Mouse (Mus musculus): ENCODE measurements around the gene Inpp5f.
"Not testable (repeated sequence)": the region's sequence is repeated elsewhere in the genome, so short reads cannot be mapped to it uniquely, and the experiment has no call there.

Inpp5f gene

DNA sequence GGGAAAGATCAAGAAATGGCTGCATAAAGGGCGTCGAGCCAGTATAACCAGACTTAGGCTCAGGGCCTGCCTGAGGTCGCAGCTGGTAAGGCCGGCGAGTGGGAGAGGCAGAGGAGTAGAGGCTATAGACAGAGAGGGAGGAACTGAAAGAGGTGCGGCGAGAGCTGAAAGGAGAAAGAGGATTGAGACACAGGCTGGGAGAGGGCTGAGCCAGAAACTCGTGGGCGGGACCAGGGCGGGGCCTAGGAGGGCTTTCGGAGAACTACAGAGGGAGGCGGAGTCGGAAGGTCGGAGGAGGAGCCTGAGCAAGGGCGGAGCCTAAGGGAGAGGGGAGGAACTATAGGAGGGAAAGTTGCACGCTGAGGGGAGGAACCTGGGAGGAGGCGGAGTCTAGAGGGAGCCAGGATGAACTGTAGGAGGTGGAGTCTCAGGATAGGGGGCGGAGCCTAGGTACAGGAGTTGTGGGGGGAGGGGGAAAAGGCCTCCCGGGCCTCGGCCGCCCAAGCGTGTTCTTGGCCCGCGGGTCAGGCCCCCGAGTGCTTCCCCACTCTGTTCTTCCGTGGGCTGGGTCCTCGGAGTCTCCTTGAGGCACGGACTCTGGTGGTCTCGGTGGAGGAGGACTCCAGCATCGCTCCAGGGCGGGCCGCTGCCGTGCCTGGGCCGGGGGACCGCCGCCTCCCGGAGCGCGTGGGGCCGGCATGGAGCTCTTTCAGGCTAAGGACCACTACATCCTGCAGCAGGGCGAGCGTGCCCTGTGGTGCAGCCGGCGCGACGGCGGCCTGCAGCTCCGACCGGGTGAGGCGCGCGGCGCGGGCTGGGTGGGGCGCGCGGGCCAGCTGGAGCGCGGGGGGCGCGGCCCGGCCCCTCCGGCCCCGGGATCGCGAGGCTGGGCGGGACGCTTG is at the start of gene Inpp5f:
Gene Inpp5f (plus strand): TSS at position 432 of the 902 bp plus-strand sequence.
- peak; percentile 100 for DNase-seq

DNA sequence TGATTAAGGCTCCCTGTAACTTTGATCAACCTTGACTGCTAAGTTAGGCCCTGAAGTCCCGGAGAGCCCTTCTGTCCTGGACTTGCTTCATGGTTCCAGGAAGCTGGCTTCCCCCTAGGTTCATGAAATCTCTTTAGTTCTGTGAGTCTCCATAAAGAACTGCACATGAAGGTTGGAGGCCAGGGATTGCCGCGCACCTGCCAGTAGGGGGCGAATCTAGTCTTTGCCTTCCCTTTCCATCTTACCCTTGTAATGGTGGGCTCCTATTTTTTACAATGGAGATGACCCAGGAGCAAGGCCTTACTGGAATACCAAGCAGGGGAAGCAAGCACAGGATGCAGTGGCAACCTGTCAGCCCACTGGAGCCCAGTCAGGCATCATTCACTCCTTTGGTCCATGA is 47.8 kb upstream of the Inpp5f start:
- DNase-seq = peak; percentile 77

DNA sequence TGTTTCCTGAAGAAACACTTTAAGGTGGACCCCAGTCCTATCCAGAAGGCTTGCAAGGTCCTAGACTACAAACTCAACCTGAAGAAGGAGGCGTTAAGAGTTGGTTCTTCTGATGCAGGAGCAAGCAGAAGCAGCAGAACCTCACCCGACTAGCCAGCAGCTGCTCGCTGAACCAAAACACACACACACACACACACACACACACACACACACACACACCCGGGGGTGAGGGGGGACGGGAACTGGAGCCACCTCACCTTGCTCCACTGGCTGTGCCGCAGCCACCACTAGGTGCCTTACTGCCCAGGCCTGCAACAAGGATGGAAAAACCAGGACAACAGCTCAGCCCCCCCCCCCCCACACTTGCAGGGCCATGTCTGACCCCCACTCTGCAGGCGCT is 44.8 kb upstream of the Inpp5f start:
- DNase-seq = no peak

DNA sequence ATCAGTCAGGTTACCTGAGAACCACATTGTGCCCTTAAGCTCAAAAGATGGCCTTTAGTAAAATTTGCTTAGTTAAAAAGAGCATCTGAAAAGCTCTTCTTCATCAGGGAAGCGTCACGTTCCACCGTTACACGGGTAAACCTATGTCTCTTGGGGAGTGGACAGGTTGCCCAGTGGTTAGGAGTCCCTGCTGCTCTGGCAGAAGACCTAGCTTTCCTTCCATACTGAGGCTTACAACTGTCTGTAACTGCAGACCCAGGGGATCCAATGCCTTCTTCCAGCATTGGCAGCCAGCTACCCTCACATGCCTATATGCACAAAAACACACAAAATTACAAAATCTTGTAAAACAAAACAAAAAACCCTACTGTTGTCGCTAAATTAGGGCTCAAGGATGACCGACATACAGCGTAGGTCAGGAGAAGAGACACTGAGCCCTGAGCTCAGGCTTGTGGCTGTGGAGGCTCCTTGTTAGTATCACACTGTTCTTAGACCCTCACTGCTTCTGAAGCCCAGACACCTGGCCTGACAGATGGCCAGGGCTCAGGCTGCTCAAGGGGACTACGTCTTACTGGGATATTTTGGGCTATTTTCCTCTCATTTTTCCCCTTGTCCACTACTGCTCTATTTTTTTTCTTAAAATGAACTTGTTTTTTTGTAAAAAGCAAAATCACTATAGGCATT is 43.4 kb upstream of the Inpp5f start:
- no peak for DNase-seq

DNA sequence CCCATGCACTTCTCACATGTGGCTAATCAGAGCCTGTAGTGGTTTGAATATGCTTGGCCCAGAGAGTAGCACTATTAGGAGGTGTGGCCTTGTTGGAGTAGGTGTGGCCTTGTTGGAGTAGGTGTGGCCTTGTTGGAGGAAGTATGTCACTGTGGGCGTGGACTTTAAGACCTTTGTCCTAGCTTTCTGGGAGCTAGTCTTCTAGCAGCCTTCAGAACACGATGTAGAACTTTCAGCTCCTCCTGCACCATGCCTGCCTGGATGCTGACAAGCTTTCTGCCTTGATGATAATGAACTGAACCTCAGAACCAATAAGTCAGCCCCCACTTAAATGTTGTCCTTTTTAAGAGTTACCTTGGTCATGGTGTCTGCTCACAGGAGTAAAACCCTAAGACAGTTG is 41.7 kb upstream of the Inpp5f start:
- DNase-seq = not testable (repeated sequence)

DNA sequence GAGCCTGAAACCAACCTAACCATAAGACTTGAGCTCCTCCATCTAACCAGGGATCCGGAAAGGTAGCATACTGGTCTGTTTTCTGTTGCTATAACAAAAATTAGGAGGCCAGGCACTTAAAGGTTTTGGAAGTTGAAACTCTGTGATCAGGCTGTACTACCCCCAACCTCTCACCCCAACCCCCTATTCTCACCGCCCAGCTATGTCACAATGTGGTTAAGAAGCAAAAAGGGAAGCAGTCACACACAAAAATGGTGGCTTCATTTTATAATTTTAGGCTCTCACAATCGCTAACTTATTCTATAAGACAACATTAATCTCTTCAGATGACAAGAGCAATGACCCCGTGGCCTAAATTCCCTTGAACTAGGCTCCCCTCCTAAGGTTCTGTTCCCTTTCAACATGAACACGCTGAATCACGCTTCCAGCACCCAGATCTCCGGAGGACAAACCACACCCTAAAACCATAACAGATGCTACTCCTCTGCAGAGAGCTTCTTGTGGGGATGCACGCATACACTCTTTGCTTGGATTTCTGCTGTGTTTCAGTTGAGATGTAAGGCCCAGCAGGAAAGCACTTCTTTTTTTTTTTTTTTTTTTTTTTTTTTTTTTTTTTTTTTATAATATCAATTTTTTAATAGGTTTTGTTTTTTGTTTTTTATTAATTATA is 41.0 kb upstream of the Inpp5f start:
- DNase-seq = no peak

DNA sequence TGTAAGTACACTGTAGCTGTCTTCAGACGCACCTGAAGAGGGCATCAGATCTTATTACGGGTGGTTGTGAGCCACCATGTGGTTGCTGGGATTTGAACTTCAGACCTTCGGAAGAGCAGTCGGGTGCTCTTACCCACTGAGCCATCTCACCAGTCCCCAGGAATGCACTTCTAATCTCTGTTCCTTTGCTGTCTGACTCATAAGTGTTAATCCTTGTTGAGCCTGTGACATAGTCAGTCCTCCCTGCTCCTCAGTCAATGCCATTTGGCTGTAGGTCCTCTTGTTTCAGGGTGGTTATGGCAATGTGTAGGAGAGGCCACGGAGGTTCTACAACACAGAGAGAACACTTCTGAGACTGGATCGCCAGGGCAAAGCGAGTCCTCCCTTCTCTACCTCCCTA is 40.5 kb upstream of the Inpp5f start:
- DNase-seq = not testable (repeated sequence)

DNA sequence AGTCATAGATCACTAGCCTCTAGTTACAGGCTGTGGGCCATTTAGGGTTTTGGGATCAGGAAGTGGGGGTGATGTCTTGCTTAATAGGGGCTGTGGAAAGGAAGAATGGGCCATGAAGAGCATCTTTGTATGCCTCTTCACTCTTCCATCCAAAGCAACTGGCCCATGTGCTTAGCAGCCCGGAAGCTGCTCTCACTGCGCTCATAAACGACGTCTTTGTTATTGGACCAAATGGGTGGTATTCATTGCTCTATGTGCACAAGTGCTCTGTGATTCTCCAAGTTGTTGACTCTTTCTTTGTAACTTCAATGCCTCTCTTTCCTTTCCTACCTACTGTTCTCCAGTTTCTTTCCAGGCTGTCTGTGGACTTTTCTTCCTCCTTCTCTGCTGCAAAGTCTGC is 39.1 kb upstream of the Inpp5f start:
- no peak for DNase-seq

DNA sequence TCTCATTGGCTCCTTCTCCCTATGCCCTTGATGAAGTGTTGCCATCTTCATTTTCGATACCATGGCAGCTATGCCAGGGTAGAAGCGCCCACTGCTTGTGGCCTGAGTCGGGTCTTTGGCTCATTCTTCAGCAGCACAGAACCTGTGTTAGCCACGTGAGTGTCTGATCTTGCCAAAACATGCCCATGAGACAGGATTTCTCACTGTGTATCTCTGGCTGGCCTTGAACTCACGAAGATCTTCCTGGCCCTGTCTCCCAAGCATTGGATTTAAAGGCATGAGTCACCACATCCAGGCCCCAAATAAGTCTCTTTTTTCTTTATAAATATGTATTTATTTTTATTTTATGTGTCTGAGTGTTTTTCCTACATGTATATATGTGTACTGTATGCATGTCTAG is 35.9 kb upstream of the Inpp5f start:
- no peak for DNase-seq

DNA sequence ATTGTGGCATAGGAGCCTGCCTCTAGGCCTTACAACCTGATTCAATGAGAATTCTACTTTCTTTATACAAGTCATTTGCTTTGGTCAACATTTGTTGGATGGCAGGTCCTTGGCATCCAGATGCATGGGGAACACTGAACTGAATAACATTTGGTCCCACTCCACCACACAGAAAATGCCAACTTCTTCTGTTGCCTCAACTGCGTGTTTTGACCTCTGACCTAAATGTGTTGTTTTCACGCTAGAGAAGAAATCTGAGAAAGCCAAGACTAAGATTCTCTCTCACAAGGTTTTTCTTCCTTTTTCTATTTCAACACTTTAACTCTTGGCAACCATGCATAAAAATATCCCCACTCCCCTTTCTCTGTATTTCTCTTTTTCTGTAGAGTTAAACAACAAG is 35.3 kb upstream of the Inpp5f start:
- peak; percentile 43 for DNase-seq

DNA sequence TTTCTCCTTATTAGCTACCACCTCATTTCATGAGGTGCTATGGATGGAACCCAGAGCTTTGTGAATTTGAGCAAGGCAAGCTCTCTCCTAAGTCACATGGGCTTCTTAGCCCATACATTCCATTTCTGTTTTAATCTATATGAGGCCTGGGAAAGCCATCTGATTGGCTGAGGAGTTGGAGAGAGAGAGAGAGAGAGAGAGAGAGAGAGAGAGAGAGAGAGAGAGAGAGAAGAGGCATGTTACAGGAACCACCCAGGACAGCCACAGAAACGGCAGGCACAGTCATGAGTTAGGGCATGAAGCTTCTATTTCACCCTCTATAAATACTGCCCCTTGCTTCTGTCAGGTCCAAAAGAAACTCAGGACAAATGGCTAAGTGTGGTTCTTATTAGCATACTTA is 33.5 kb upstream of the Inpp5f start:
- no peak for DNase-seq

DNA sequence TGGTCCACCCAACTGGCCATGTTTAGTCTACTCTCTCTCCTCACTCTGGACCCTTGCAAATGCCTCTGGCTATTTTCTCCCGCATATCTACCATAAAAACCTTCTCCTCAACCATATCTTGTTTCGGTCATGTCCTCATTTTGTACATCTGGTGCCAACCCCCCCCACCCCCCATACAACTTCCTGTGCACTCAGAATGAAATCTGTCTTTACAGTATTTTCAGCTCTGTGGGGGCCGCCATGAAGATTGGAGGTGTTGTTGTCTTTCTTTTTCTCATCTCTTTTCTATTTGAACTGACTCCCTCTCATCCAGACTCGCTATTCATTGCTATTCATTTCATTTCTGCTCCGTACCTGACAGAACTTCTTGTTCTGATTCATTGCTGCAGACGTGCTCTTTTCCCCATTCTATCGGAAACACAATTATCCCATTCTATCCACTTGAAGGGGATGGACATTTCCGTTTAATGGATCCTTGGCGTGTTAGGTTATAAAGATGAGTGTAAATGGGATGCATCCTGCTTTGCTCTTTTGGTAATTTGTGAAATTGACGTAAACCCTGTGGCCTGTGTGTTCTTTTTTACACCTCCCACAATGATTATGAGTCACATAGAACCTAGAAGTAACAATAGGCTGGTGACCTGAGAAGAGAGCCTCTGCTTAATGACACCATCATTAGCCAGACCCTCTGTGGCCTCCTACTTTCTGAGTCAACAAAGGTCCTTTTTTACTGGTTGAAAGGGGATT is 32.8 kb upstream of the Inpp5f start:
- DNase-seq = no peak

DNA sequence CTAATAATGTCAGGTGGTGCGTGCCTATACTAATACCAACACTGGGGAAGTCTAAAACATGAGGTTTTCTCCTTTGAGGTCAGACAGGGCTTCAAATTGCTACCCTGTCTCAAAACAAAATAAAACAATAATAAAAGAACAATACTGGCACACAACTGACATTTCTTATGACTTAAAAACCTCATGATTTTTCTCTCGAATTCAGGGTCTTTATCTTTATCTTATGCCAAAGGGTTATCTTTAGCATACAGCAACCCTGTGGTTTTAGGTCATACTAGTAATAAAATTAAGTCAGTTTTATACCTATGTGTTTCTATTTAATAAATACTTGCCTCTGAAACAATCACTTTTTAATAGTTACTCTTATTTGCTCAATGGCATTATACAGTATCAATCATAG is 31.7 kb upstream of the Inpp5f start:
- DNase-seq = no peak

DNA sequence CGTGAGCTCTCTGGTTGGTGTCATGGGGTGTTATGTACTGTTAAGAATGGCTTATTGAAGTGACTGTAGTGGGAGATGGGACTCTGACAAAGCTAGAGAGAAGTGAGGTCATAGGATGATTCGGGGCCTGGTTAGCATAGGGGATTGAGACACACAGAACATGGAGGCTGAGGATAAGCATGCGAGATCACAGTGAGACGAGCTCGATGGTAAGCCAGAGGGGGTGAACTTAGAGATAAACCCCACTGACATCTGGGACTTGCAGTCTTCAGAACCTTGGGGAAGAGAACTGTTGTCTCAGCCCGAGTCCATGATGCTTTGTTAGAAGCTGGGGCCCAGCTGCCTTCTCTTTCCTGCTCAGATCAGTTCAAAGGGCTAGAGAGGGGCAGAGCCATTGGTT is 30.8 kb upstream of the Inpp5f start:
- no peak for DNase-seq

DNA sequence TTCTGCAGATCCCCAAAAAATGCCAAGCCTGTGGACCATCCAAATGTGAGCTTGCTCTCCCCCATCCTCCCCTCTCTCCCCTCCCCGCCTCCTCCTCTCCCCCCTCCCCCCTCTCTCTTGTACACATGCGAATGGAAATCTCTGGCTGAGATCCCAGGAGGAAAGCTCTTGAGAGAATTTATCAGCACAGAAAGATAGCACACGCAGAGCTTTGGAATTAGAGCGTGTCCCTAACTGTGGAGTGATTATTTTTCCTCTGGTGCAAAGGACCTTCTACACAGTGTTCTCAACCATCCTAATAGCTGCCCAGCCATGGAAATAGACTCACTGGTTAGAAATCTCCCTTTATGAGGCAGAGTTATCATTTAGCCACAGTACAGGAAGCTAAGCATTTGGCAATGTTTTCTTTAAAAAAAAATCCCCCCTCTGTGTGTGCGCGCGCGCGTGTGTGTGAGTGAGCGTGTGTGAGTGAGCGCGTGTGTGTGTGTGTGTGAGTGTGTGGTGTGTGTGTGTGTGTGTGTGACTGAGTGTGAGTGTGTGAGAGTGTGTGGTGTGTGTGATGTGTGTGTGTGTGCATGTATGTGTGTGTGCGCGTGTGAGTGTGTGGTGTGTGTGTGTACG is 29.2 kb upstream of the Inpp5f start:
- no peak for DNase-seq

DNA sequence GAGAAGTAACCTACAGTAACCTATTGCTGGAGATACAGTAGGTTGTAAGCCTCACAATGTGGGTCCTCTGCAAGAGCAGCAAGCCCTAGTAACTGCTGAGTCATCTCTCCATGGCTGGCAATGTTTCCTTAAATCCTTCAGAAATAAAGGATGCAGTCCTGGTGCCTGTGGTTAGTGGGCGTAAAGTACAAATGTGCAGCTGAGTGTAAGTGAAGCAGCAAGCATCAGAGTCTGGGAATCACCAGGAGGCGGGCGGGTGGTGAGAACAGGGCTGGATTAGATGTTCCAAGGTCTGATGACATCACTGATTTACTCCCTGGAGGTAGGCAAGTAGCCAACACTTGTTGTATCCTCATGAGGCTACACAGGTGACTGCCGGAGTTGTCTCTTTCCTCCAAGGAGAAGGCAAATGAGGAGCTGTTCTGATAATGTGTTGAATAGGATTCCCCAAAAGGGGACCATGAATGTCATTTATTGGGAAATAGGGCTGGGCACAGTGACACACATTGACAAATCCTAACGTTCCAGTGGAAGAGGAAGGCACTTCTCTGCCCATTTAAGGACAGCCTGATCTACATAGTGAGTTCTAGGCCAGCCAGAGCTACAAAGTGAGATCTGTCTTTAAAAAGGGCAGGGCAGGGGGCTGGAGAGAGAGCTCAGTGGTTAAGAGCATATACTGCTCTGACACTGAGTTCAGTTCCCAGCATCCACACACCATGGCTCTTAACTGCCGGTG is 27.7 kb upstream of the Inpp5f start:
- DNase-seq = peak; percentile 40

DNA sequence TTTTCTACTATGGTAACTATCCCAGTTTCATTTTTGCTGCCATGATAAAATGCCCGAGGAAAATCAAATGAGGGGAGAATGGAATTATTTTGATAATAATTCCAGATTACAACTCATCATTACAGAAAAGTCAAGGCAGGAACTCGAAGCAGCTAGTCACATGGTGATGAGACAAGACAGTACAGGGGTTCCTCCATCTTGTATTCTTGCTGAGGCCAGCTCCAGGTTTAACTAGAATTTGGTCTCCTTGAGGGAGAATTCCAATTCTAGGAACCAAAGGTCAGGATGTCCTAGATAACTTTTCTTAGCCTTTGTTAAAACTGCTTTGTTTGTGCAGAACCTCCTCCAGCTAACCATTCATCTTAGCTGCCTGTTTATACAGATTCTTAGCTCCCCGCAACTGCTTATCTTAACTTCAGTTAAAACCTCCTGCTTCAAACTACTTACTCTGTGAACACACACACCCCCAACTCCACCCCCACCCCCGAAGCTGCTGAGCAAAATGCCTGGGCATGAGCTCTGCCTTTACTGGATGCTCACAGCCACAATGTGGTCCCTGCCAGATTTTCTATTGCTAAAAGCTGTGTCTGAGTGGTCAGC is 23.7 kb upstream of the Inpp5f start:
- no peak for DNase-seq

DNA sequence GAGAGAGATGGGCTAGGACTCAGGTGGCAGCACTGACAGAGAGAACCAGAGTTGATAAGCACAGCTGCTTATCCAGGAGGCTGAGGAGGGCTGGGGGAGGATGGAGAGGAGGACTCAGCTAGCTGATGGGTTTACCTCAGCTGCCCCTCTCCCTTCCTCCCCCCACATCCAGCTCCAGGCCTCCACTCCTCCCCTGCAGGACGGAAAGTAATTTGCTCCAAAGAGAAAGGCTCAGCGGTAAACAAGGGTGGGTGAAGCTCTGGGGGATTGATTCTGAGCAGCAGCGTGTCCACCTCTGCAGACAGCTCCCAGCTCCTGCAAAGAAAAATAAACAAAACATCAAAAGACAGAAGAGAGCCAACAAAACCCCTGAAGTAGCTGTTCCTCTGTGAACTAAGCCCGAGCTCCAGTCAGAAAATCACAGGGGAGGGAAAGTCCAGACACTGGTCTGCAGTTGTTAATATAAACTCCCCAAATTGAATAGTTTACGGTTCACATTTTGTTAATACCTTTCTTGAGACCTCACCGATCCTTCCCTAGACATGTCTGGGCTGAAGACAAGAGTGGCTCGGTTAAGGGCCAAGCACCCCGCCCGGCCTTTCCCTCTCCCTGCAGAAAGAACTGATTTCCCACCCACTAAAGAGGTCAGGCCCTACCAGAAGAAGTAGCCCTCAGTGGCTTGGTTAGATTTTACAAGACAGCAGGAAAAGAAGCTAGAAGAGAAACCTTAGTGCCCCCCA is 19.6 kb upstream of the Inpp5f start:
- DNase-seq = peak; percentile 21

DNA sequence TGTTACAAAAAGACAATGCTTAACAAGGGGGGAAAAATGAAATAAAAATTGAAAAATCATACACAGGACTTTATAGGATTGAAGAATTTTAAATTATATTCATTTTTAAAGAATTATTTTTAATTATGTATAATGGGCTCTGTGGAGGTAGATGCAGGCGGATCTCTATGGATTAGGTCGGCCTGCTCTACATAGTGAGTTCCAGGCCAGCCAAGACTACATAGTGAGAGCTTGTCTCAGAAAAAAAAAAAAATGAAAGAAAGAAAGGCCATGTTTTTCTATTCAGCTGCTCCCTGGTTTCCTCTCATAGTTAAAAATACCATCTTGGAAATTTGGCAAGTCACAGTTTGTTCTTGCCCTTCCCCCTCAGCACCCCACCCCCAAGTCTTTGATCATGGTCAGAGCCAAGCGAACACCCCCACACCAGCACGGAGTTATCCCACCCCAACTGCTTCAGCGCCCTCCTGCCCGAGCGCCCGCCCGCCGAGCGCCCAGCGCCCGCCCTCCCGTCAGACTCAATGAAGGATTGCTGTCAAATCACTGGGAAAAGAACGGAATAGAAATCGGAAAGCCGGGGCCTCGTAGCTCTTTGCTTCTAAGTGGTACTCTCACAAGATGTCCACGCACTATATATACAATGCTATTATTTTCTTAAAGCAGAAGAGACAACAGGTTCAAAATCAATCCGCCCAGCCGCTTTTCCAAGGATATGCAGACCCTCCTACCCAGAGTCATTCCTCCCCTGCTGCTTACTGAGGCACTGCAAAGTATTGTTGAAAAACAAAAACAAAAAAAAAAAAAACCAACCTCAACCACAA is 18.8 kb upstream of the Inpp5f start:
- peak; percentile 81 for DNase-seq

DNA sequence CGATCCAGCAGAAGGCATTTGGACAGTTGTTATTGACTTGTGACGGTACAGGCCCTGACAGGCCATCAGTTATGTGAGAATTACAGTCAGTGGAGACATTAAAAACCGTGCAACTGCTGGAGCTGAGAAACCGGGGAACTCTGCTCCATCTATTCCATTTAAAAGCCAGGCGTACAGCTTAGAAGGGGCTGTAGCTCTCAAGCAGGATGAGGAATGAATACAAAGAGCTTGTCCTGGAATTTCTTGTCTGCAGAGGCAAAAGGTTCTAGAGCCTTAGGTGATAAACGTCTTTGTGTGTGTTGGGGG is 18.2 kb upstream of the Inpp5f start:
- no peak for DNase-seq
